Mouse (Mus musculus): ENCODE measurements around the gene P2rx6.

Gene P2rx6

GRCm38 (mm10) chr16:17626269-17626555, 64.5 kb downstream of the P2rx6 start:
- no peak for DNase-seq (ENCODE audit: low read depth, low spot score)

All from brain, embryonic 18.5 days (tissue).